Mouse (Mus musculus): ENCODE measurements around the gene 9530053A07Rik. TPM values are rescaled to one million over a fixed set of nuclear protein-coding genes. Genes with fewer than 3 reads are reported as not detected.
"Not testable (repeated sequence)": the region's sequence is repeated elsewhere in the genome, so short reads cannot be mapped to it uniquely, and the experiment has no call there.

9530053A07Rik gene
- polyA plus RNA-seq, 1 experiment from 2014 or later: 0.77 TPM

GRCm38 (mm10) chr7:28148263-28148662 is 19.0 kb downstream of the 9530053A07Rik start:
- POLR2A ChIA-PET: interaction anchor here (0.9 to 1.5 kb wide), 2 partner anchors 10 to 21 kb away, joined by 5 to 7 read pairs; partner anchors contain the start of gene Fbl
- ATAC-seq: peak; percentile 23
- in situ Hi-C loops (cut with MboI; ENCODE audit: low pct_unique_long_range_greater_than_20kb): loop anchor here (5.0 to 25.0 kb wide), 3 partner anchors 59 to 539 kb away; partner anchors contain the start of genes Dll3 and Fbxo27

GRCm38 (mm10) chr7:28149841-28150240 is 20.6 kb downstream of the 9530053A07Rik start:
- CTCF ChIA-PET: interaction anchor here (0.6 to 2.6 kb wide), 2 partner anchors 19 to 64 kb away, joined by 3 to 9 read pairs; no protein-coding TSS in a partner anchor
- in situ Hi-C loops (cut with MboI; ENCODE audit: low pct_unique_long_range_greater_than_20kb): loop anchor here (5.0 to 25.0 kb wide), 3 partner anchors 57 to 537 kb away; partner anchors contain the start of genes Dll3 and Fbxo27
- no peak for ATAC-seq
- peaks cover 30% of the 10 kb centered on the region for H3K27me3 ChIP-seq
- no peak for TF ChIP-seq CTCF (IDR thresholded peaks at IDR 0.05)
- DNase-seq (ENCODE audit: low read depth, low spot score): no peak
- POLR2A ChIA-PET: no interaction called here

More at GRCm38 (mm10) chr7:28148263-28148662, 19.0 kb downstream of the 9530053A07Rik start:
- CTCF ChIA-PET: interaction anchor here (0.6 to 2.6 kb wide), 15 partner anchors 10 to 155 kb away, joined by 3 to 17 read pairs (median 4); partner anchors contain the start of gene Fbl
- no peak for DNase-seq (ENCODE audit: low read depth, low spot score)
- TF ChIP-seq CTCF (IDR thresholded peaks at IDR 0.05): peak; percentile 90
- H3K27me3 ChIP-seq: peaks cover 45% of the 10 kb centered on the region

GRCm38 (mm10) chr7:28151584-28152221 is 22.4 kb downstream of the 9530053A07Rik start:
- TF ChIP-seq CTCF (IDR thresholded peaks at IDR 0.05): no peak
- DNase-seq (ENCODE audit: low read depth, low spot score) (no peak), ATAC-seq (no peak)
- ChIA-PET POLR2A (interaction anchor here (0.6 to 1.0 kb wide), 3 partner anchors 11 to 25 kb away, joined by 3 to 5 read pairs (median 4); partner anchors contain the start of gene Fbl), CTCF (interaction anchor here (0.7 to 1.8 kb wide), 4 partner anchors 8 to 22 kb away, joined by 4 to 7 read pairs (median 4); no protein-coding TSS in a partner anchor)
- in situ Hi-C loops (cut with MboI; ENCODE audit: low pct_unique_long_range_greater_than_20kb): no loop called here
- peaks cover 13% of the 10 kb centered on the region for H3K27me3 ChIP-seq

- ATAC-seq; DNase-seq (ENCODE audit: low read depth, low spot score); in situ Hi-C loops (cut with MboI; ENCODE audit: low pct_unique_long_range_greater_than_20kb); POLR2A ChIA-PET; CTCF ChIA-PET; H3K27me3 ChIP-seq: not testable (repeated sequence)
These were observed 24.3 kb downstream of the 9530053A07Rik start for GRCm38 (mm10) chr7:28153595-28153994.

- ChIA-PET POLR2A (interaction anchor here (1.1 kb wide), 1 partner anchor 9 kb away, joined by 4 read pairs; no protein-coding TSS in a partner anchor), CTCF (interaction anchor here (0.9 to 2.2 kb wide), 2 partner anchors 10 to 11 kb away, joined by 3 to 8 read pairs; no protein-coding TSS in a partner anchor)
These were observed 30.0 kb downstream of the 9530053A07Rik start for GRCm38 (mm10) chr7:28159292-28159691.

GRCm38 (mm10) chr7:28159893-28160292 is 30.6 kb downstream of the 9530053A07Rik start:
- TF ChIP-seq CTCF (IDR thresholded peaks at IDR 0.05): no peak
- H3K27me3 ChIP-seq: no peaks in the 10 kb centered on the region
- ATAC-seq (no peak), DNase-seq (ENCODE audit: low read depth, low spot score) (no peak)
- in situ Hi-C loops (cut with MboI; ENCODE audit: low pct_unique_long_range_greater_than_20kb): no loop called here
- CTCF ChIA-PET: interaction anchor here (0.9 to 2.2 kb wide), 2 partner anchors 9 to 12 kb away, joined by 3 to 8 read pairs; no protein-coding TSS in a partner anchor
- POLR2A ChIA-PET: no interaction called here

More at GRCm38 (mm10) chr7:28159292-28159691, 30.0 kb downstream of the 9530053A07Rik start:
- no peak for TF ChIP-seq CTCF (IDR thresholded peaks at IDR 0.05)
- ATAC-seq (peak; percentile 93), DNase-seq (ENCODE audit: low read depth, low spot score) (no peak)
- in situ Hi-C loops (cut with MboI; ENCODE audit: low pct_unique_long_range_greater_than_20kb): no loop called here
- H3K27me3 ChIP-seq: no peaks in the 10 kb centered on the region

GRCm38 (mm10) chr7:28161163-28161749 is 32.0 kb downstream of the 9530053A07Rik start:
- ATAC-seq: no peak
- ChIA-PET POLR2A (interaction anchor here (0.6 kb wide), 1 partner anchor 555 kb away, joined by 5 read pairs; no protein-coding TSS in a partner anchor), CTCF (interaction anchor here (1.2 kb wide), 1 partner anchor 9 kb away, joined by 3 read pairs; no protein-coding TSS in a partner anchor)
- no peaks in the 10 kb centered on the region for H3K27me3 ChIP-seq
- TF ChIP-seq CTCF (IDR thresholded peaks at IDR 0.05): no peak
- no peak for DNase-seq (ENCODE audit: low read depth, low spot score)
- in situ Hi-C loops (cut with MboI; ENCODE audit: low pct_unique_long_range_greater_than_20kb): no loop called here

GRCm38 (mm10) chr7:28165406-28165805 is 36.1 kb downstream of the 9530053A07Rik start:
- POLR2A ChIA-PET: no interaction called here
- H3K27me3 ChIP-seq: no peaks in the 10 kb centered on the region
- ATAC-seq (no peak), DNase-seq (ENCODE audit: low read depth, low spot score) (no peak)
- in situ Hi-C loops (cut with MboI; ENCODE audit: low pct_unique_long_range_greater_than_20kb): no loop called here
- CTCF ChIA-PET: interaction anchor here (1.2 kb wide), 1 partner anchor 17 kb away, joined by 3 read pairs; no protein-coding TSS in a partner anchor
- TF ChIP-seq CTCF (IDR thresholded peaks at IDR 0.05): no peak

GRCm38 (mm10) chr7:28168320-28169115 is 39.3 kb downstream of the 9530053A07Rik start:
- TF ChIP-seq CTCF (IDR thresholded peaks at IDR 0.05): peak; percentile 94
- DNase-seq (ENCODE audit: low read depth, low spot score): peak; percentile 84
- ChIA-PET POLR2A (interaction anchor here (0.6 to 1.7 kb wide), 8 partner anchors 9 to 269 kb away, joined by 3 to 7 read pairs (median 3); no protein-coding TSS in a partner anchor), CTCF (interaction anchor here (0.7 to 2.7 kb wide), 15 partner anchors 9 to 119 kb away, joined by 3 to 17 read pairs (median 3); partner anchors contain the start of genes Dyrk1b and Psmc4)
- in situ Hi-C loops (cut with MboI; ENCODE audit: low pct_unique_long_range_greater_than_20kb): no loop called here
- H3K27me3 ChIP-seq: no peaks in the 10 kb centered on the region
- peak; percentile 58 for ATAC-seq

All from Patski (cell line).